Mouse (Mus musculus) G1E (cell line): ENCODE measurements around the gene Olfr473.

Experiments used
- CTCF ChIP-seq: IDR thresholded peaks from 2 replicates; pipeline ENCODE4 v1.5.1; 2012; ENCODE audit warnings: low read depth, low read length, inconsistent platforms, mixed read lengths
- GATA1 ChIP-seq: IDR thresholded peaks from 2 replicates; pipeline ENCODE4 v1.6.1; 2012; ENCODE audit warnings: borderline replicate concordance, low read length, inconsistent platforms, mixed read lengths
- GATA2 ChIP-seq: IDR thresholded peaks from 2 replicates; pipeline ENCODE4 v1.6.1; 2012; ENCODE audit warnings: low read depth, low read length, inconsistent platforms, borderline replicate concordance
- POLR2AphosphoS5 ChIP-seq: IDR thresholded peaks from 2 replicates; pipeline ENCODE4 v1.6.1; 2012; ENCODE audit warnings: low read depth, low read length, inconsistent platforms; ENCODE audit not compliant: insufficient replicate concordance
- TAL1 ChIP-seq: conservative IDR thresholded peaks from 2 replicates; pipeline ENCODE4 v1.6.1; 2012; ENCODE audit warnings: low read depth, low read length, inconsistent platforms, mixed read lengths

- TF ChIP-seq CTCF (no peak), GATA2 (no peak), GATA1 (no peak), TAL1 (no peak), POLR2AphosphoS5 (no peak)
These were observed 24.1 kb downstream of the Olfr473 start, which contains the start of gene Olfr474 for GRCm38 (mm10) chr7:107954343-107954742.
